Mouse (Mus musculus) hindbrain, postnatal 0 days (tissue): Measurements from ENCODE around the gene Bub1. TPM values are rescaled to one million over a fixed set of nuclear protein-coding genes. Genes with fewer than 3 reads are reported as not detected.

Experiments used
- ATAC-seq: fragments of 200-750 bp; cut with Nextera tagmentation; 2 replicates; pipeline ENCODE4 v1.8.0; 2017; ENCODE audit warnings: mild to moderate bottlenecking, moderate TSS enrichment, moderate library complexity
- DNase-seq: peaks from one replicate; pipeline ENCODE4 v3.0.0-alpha.2; 2015; ENCODE audit warnings: low spot score
- H3K27ac ChIP-seq: fragments of 300-500 bp; sonication (generic); 2 replicates; pipeline ENCODE4 v1.5.1; 2014; ENCODE audit warnings: mild to moderate bottlenecking
- H3K27me3 ChIP-seq: fragments of 300-500 bp; sonication (generic); 2 replicates; pipeline ENCODE4 v1.6.1; 2014; ENCODE audit warnings: low read length, mixed read lengths; ENCODE audit not compliant: insufficient read depth
- H3K36me3 ChIP-seq: fragments of 300-500 bp; sonication (generic); 2 replicates; pipeline ENCODE4 v1.6.1; 2014; ENCODE audit warnings: low read length, mixed read lengths; ENCODE audit not compliant: insufficient read depth
- H3K4me1 ChIP-seq: fragments of 300-500 bp; sonication (generic); 2 replicates; pipeline ENCODE4 v1.6.1; 2014; ENCODE audit warnings: antibody characterized with exemption, low read length, mixed read lengths; ENCODE audit not compliant: insufficient read depth
- H3K4me2 ChIP-seq: fragments of 300-500 bp; sonication (generic); 2 replicates; pipeline ENCODE4 v1.6.1; 2014; ENCODE audit warnings: low read depth, mild to moderate bottlenecking, low read length, moderate library complexity, mixed read lengths
- H3K4me3 ChIP-seq: fragments of 300-500 bp; sonication (generic); 2 replicates; pipeline ENCODE4 v1.5.1; 2014; ENCODE audit warnings: low read length
- H3K9ac ChIP-seq: fragments of 300-500 bp; sonication (generic); replicated peaks from 2 replicates; pipeline ENCODE4 v1.6.1; 2014; ENCODE audit warnings: mild to moderate bottlenecking, low read length, moderate library complexity, mixed read lengths
- H3K9me3 ChIP-seq: fragments of 300-500 bp; sonication (generic); 2 replicates; pipeline ENCODE4 v1.6.1; 2016; ENCODE audit warnings: low read length, mixed read lengths
- CTCF ChIP-seq: IDR thresholded peaks from 2 replicates; pipeline ENCODE4 v1.5.1; 2016; ENCODE audit warnings: antibody characterized with exemption, control low read depth, low read depth
- WGBS: fragments of 180-500 bp; shearing (Covaris S2); extraction: QIAGEN DNeasy Blood & Tissue Kit; methylation state at CpG from one replicate; pipeline ENCODE4 v1.1.7; 2014; 5-methylcytosine and 5-hydroxymethylcytosine counted together
- polyA plus RNA-seq: library from polyadenylated mRNA; unstranded; fragments of >200 nt; fragmentation: Nextera tagmentation; extraction: Ambion mirVana; gene quantifications from 2 replicates; pipeline ENCODE4 v1.2.1, GENCODE M21; 2015
- total RNA-seq: library from RNA; depleted of rRNA; stranded (reverse); fragments of >200 nt; gene quantifications from 2 replicates; pipeline ENCODE4 v1.2.3, GENCODE M21; 2014; rRNA removed

Gene Bub1
- total RNA-seq (5.5 and 9.1 TPM in 2 replicates), polyA plus RNA-seq (6.2 and 7.5 TPM in 2 replicates)

DNA sequence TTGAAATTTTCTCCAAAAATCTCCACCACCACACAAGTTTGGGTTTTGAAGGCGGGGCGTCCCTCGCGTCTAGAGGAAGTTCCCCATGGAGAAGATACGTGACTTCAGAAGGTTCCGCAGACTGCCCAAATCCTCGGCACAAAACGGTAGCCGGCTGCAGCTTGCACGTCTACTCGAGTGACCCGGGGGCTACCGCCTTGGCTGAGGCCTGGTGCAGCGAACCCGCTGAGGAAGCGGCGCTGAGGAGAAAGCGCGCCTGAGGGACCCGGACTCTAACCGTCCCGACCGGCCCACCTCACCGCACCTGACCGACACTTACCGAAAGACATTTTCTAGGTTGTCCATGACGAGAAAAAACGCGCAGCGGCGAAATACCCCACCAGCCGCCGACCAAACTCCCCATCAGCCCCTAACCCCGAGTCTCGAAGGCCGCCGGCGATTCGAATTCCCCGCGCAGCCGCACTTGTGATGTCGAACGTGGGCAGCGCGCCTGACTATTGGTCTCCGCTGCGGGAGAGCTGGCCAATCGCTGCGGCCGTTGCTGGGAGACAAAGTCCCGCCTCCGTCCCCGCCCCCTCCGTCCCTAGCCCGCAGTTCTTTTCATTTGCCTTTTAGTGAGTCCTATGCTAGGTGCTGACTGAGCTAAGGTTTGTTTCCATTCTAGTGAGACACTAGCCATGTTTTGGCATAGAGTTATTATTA lies at the start of gene Bub1:
Gene Bub1, minus strand, starts transcription at position 465 of the 702 bp plus-strand sequence.
- Histone ChIP-seq H3K27me3 (no peaks in the 10 kb centered on the region), H3K27ac (no peak within 1 kb of the TSS), H3K4me1 (no peaks in the 10 kb centered on the region), H3K4me3 (peak within 1 kb of the TSS; percentile 65), H3K9ac (peak within 1 kb of the TSS; percentile 46), H3K36me3 (no peaks in the 10 kb centered on the region), H3K4me2 (peak within 1 kb of the TSS; percentile 94), H3K9me3 (no peaks in the 10 kb centered on the region)
- no peak for TF ChIP-seq CTCF
- ATAC-seq (peak; percentile 97), DNase-seq (peak; percentile 97)
- under 1% methylated on average over 53 of the region's 56 CpGs for WGBS

DNA sequence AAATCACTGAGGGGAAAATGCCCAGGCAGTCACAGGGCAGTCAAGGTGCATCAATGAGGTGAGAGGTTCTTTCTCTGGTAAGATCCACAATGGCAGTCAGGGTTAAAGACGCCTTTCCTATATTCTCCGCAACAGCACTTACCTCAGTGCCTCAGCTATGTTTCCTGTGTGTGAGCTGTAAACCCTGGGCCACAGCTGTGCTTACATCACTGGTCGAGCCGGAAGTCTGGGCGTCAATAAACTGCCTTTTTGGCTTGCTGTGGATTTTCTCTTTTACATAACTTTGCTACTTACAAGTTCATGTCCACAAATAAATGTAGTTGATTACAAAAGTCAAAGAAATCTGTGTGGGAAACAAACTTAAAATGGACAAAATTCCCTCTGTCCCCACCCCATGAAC lies 49.4 kb upstream of the Bub1 start:
- Histone ChIP-seq H3K9me3 (no peaks in the 10 kb centered on the region), H3K36me3 (no peaks in the 10 kb centered on the region), H3K27me3 (no peaks in the 10 kb centered on the region), H3K4me2 (no peak overlapping the region), H3K4me1 (no peaks in the 10 kb centered on the region), H3K9ac (no peak overlapping the region), H3K27ac (no peak overlapping the region), H3K4me3 (no peak overlapping the region)
- ATAC-seq = no peak
- 87% methylated on average over 5 of the region's 5 CpGs for WGBS
- no peak for TF ChIP-seq CTCF
- no peak for DNase-seq

DNA sequence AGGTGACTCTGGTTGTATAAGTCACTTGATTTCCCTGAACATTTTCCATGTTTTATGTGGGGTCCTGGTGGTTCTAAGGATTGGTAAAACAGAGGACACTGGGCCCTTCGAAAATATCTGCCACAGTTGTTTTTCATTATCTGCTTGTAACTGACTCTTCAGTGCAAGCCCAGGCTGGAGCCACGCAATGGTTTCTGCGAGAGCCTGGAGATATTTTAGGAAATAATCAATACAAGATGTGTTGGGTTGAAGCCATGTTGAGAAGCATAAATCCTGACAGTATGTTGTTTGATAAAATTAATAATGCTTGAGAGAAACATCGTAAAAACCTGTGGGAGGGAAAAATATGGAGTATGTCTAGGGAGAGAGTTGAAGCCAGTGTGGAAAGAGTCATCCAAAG lies 32.7 kb upstream of the Bub1 start:
- TF ChIP-seq CTCF = no peak
- H3K36me3 ChIP-seq = no peaks in the 10 kb centered on the region
- no peaks in the 10 kb centered on the region for H3K4me1 ChIP-seq
- no peak for ATAC-seq
- H3K27me3 ChIP-seq = no peaks in the 10 kb centered on the region
- no peak overlapping the region for H3K9ac ChIP-seq
- WGBS = 85% methylated on average over 4 of the region's 4 CpGs
- H3K9me3 ChIP-seq = no peaks in the 10 kb centered on the region
- no peak overlapping the region for H3K4me3 ChIP-seq
- H3K27ac ChIP-seq = no peak overlapping the region
- no peak overlapping the region for H3K4me2 ChIP-seq
- no peak for DNase-seq

DNA sequence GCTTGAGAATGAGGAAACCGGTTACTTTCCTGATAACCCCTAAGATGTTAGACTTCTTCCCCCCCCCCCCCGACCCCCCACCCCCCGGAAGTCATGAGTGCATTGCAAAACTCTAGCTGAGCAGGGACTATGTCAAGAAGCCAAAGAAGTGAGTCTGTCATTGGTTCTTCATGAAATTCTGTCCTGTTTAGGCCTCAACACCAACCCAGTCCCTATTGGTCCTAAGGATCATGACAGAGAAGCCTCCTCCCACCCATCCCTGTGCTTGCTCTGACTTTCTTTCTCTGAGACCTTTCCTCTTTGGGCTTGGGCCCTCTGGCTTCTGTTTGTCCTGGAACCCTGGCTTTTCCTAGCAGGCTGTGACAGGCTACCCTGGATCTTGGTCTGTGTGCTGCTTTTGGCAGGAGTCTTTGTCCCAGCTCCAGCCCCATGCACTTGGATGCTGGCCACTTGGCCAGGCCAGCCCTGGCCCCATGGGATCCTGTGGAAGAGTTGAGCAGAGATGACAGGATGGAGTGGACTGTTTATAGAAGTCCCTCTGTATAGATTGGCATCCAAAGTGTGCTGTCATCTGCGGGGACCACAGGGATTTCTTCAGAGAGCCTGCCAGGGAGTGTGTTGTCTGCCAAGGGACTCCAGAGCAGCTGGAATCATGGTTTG lies 22.8 kb upstream of the Bub1 start:
- no peaks in the 10 kb centered on the region for H3K36me3 ChIP-seq
- H3K9ac ChIP-seq = no peak overlapping the region
- no peaks in the 10 kb centered on the region for H3K9me3 ChIP-seq
- no peaks in the 10 kb centered on the region for H3K4me1 ChIP-seq
- no peak overlapping the region for H3K4me2 ChIP-seq
- no peaks in the 10 kb centered on the region for H3K27me3 ChIP-seq
- no peak for TF ChIP-seq CTCF
- H3K4me3 ChIP-seq = no peak overlapping the region
- no peak overlapping the region for H3K27ac ChIP-seq
- WGBS = 48% methylated on average over 2 of the region's 4 CpGs
- peak; percentile 90 for DNase-seq
- ATAC-seq = peak; percentile 99

DNA sequence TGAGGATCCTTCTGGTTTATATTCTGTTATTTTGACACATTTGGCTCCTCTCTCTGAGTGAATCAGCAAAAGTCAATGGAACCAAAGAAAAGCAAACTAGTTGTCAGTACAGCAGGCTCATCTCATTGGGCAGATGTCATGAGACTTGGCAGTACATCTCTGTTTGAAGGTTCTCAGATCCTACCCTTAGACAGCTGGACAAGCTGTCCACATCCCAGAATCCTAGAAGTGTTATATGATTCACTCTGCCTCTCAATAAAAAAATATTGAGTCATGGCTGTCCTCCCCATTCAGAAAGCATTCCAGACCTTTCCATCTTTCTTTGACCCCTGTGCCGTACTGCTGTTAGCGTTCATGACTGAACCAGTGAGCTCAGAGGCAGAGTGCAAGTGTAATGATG lies 18.7 kb upstream of the Bub1 start:
- Histone ChIP-seq H3K4me3 (no peak overlapping the region), H3K36me3 (no peaks in the 10 kb centered on the region), H3K9me3 (no peaks in the 10 kb centered on the region), H3K4me2 (no peak overlapping the region), H3K9ac (no peak overlapping the region), H3K27me3 (no peaks in the 10 kb centered on the region; the same call in 1 of the 2 replicates), H3K27ac (no peak overlapping the region), H3K4me1 (no peaks in the 10 kb centered on the region)
- no peak for TF ChIP-seq CTCF
- no peak for ATAC-seq
- no peak for DNase-seq
- WGBS = 90% methylated on average over 2 of the region's 2 CpGs

DNA sequence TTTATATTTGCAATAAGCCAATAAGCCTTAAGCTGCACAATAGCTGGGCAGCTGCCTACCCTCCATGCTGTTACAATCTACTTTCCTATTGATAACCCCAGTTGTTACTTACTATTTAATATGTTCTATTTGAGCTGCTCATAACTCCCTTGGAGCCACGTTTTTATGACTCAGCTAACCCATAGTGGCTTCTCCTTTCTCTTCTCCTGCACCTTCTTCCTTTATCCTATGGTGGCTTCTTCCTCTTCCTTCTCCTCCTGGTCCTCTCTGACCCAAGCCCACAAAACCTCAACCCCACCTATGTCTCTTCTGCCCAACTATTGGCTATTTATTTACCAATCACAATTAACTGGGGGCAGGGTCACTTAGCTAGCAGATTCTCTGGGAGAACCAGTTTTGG lies 14.9 kb upstream of the Bub1 start:
- Histone ChIP-seq H3K36me3 (no peaks in the 10 kb centered on the region), H3K9me3 (no peaks in the 10 kb centered on the region), H3K4me1 (no peaks in the 10 kb centered on the region), H3K4me2 (no peak overlapping the region), H3K9ac (no peak overlapping the region), H3K27ac (no peak overlapping the region), H3K27me3 (no peaks in the 10 kb centered on the region; the same call in 1 of the 2 replicates), H3K4me3 (no peak overlapping the region)
- DNase-seq (no peak), ATAC-seq (no peak)
- no peak for TF ChIP-seq CTCF
- 31% methylated on average over 1 of the region's 1 CpGs for WGBS

DNA sequence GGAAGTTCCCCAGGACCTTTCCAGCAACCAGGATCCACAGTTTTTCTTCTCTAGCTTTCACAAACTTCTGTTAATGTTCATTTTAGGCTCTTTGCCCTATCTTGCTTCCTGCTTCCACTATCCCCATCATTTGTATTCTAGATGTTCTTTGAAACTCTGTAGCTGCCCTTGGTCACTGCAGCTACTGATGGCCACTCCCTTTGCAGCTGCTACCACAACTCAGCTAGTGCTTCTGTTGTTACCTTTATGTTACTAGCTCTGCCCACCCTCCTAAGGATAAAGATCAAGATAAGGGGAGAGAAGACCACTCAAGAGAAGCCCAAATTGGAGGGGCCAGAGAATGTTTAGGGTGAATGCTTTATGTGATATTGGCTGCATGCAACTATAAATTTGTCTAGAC lies 14.3 kb upstream of the Bub1 start:
- no peaks in the 10 kb centered on the region; the same call in 1 of the 2 replicates for H3K27me3 ChIP-seq
- ATAC-seq (no peak), DNase-seq (no peak)
- no peak overlapping the region for H3K4me2 ChIP-seq
- H3K27ac ChIP-seq = no peak overlapping the region
- no peak overlapping the region for H3K4me3 ChIP-seq
- no peak for TF ChIP-seq CTCF
- no peaks in the 10 kb centered on the region for H3K36me3 ChIP-seq
- H3K4me1 ChIP-seq = no peaks in the 10 kb centered on the region
- H3K9me3 ChIP-seq = no peaks in the 10 kb centered on the region
- H3K9ac ChIP-seq = no peak overlapping the region
